Mouse (Mus musculus) heart, postnatal 25 days (tissue): ENCODE results near the gene Defa25. TPM values are rescaled to one million over a fixed set of nuclear protein-coding genes. Genes with fewer than 3 reads are reported as not detected.
"Not testable (repeated sequence)": the region's sequence is repeated elsewhere in the genome, so short reads cannot be mapped to it uniquely, and the experiment has no call there.

ENCODE experiments used
- DNase-seq: peaks from one replicate; pipeline ENCODE4 v3.0.0; 2022; ENCODE audit warnings: low spot score
- intact Hi-C: fragments of 180-260 bp; cut with DNase I; formaldehyde crosslinking; loops from one replicate; pipeline ENCODE4 v1.15.1; 2025
- total RNA-seq, 2 experiments: library from RNA; stranded (reverse); gene quantifications; 2 replicates each; pipeline ENCODE4 v1.2.3; 2021

The Defa25 gene
- not detected for total RNA-seq

DNA sequence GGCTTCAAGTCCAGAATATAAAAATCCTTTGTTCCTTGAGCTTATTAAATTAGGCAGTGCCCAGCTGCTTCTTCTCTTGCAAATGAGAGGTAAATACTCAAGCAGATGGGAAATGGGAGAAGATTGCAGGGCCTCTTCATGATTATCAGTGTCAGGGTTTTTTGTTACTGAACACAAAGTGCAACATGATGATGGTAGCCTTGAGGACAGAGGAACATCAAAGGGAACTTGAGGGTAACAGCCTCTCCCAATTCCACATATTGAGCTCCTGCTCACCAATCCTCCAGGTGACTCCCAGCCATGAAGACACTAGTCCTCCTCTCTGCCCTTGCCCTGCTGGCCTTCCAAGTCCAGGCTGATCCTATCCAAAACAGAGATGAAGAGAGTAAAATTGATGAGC is at the start of gene Defa25:
Defa25 (plus strand) TSS at position 301 of the 400 bp plus-strand sequence.
- DNase-seq, intact Hi-C loops: not testable (repeated sequence)

DNA sequence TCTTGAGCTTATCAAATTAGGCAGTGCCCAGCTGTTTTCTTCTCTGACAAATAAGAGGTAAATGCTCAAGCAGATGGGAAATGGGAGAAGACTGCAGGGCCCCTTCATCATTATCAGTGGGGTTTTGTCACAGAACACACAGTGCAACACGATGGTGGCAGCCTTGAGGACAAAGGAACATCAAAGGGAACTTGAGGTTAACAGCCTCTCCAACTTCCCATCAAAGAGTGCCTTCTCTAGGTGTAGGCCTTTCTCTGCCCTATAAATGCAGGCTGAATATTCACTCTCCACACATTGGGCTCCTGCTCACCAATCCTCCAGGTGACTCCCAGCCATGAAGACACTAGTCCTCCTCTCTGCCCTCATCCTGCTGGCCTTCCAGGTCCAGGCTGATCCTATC is 29.5 kb upstream of the Defa25 start, which contains the start of gene Defa23:
Defa23 (plus strand) TSS at position 301 of the 400 bp plus-strand sequence.
- intact Hi-C loops, DNase-seq: not testable (repeated sequence)

DNA sequence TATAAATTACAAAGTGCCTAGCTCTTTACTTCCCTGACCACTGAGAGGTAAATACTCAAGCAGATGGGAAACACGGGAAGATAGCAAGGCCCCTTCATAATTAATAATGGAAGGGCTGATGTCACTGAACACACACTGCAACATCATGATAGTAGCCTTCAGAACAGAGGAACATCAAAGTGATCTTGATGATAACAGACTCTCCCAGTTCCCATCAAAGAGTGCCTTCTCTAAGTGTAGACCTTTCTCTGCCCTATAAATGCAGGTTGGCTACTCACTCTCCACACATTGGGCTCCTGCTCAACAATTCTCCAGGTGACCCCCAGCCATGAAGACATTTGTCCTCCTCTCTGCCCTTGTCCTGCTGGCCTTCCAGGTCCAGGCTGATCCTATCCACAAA is 19.5 kb upstream of the Defa25 start, which contains the start of gene Defa35:
Defa35 (plus strand) TSS at position 301 of the 400 bp plus-strand sequence.
- intact Hi-C loops, DNase-seq: not testable (repeated sequence)

DNA sequence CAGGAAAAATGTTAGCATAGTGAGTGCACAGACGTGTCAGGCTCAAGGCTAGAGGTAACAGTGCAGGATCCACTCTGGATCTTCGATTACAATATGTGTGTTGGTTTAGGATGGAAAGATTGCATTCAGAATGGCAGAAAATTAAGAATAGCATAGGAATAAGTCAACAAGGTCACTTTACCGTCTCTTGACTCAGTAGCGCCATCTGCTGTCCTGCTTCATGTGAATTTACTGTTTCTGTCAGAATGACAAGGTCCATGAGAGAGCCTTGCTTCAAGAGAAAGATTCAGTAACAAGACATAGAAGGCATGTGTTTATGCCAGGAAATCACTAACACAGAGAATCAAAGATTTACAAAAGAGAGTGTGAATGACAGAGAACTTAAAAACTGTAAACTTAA is 8.9 kb downstream of the Defa25 start:
- no peak for DNase-seq
- intact Hi-C loops = no loop called here

DNA sequence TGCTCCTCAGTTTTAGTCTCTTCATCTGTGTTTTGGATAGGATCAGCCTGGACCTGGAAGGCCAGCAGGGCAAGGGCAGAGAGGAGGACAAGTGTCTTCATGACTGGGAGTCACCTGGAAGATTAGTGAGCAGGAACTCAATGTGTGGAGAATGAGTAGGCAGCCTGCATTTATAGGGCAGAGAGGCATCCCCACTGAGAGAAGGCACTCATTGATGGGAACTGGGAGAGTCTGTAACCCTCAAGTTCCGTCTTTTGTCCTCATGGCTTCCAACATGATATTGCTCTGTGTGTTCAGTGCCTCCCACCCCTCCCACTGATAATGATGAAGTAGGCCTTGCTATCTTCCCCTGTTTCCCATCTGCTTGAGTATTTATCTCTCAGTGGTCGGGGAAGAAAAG is 11.7 kb downstream of the Defa25 start, which contains the start of gene Gm14851:
Gm14851 (minus strand) TSS at position 101 of the 400 bp plus-strand sequence.
- DNase-seq, intact Hi-C loops: not testable (repeated sequence)

GRCm38 (mm10) chr8:21134342-21134741 is 50.1 kb downstream of the Defa25 start, which contains the start of gene Defa30:
TSS of gene Defa30 (plus strand) at chr8:21134642.
- intact Hi-C loops, DNase-seq: not testable (repeated sequence)

Other genes starting within 250 kb of the Defa25 start
- gene Defb33, start 191.8 kb upstream of the Defa25 start, total RNA-seq = not detected
- not detected for gene Gm15056, start 181.8 kb upstream of the Defa25 start, total RNA-seq
- gene Gm6040, start 162.4 kb upstream of the Defa25 start, total RNA-seq = not detected
- not detected for gene AY761185, start 139.7 kb upstream of the Defa25 start, total RNA-seq
- gene Defa21, start 58.9 kb upstream of the Defa25 start, total RNA-seq = not detected
- gene Defa23, start 29.4 kb upstream of the Defa25 start, total RNA-seq = not detected
- gene Defa35, start 19.4 kb upstream of the Defa25 start, total RNA-seq = not detected
- gene Gm14851, start 11.6 kb downstream of the Defa25 start, total RNA-seq = not detected
- not detected for gene Defa30, start 50.2 kb downstream of the Defa25 start, total RNA-seq
- gene Defa22, start 77.8 kb downstream of the Defa25 start, total RNA-seq = not detected
- not detected for gene Defa31, start 107.2 kb downstream of the Defa25 start, total RNA-seq
- not detected for gene Gm15293, start 117.1 kb downstream of the Defa25 start, total RNA-seq
- not detected for gene Gm15292, start 165.3 kb downstream of the Defa25 start, total RNA-seq
- not detected for gene Defa27, start 231.1 kb downstream of the Defa25 start, total RNA-seq
- gene Defa29, start 242.6 kb downstream of the Defa25 start, total RNA-seq = not detected